Mouse (Mus musculus) hindbrain, postnatal 0 days (tissue): ENCODE data around the gene Gm3409. TPM values are rescaled to one million over a fixed set of nuclear protein-coding genes. Genes with fewer than 3 reads are reported as not detected.
"Not testable (repeated sequence)": the region's sequence is repeated elsewhere in the genome, so short reads cannot be mapped to it uniquely, and the experiment has no call there.

Source experiments
- ATAC-seq: fragments of 200-750 bp; cut with Nextera tagmentation; 2 replicates; pipeline ENCODE4 v1.8.0; 2017; ENCODE audit warnings: mild to moderate bottlenecking, moderate TSS enrichment, moderate library complexity
- DNase-seq: peaks from one replicate; pipeline ENCODE4 v3.0.0-alpha.2; 2015; ENCODE audit warnings: low spot score
- H3K27ac ChIP-seq: fragments of 300-500 bp; sonication (generic); 2 replicates; pipeline ENCODE4 v1.5.1; 2014; ENCODE audit warnings: mild to moderate bottlenecking
- H3K27me3 ChIP-seq: fragments of 300-500 bp; sonication (generic); 2 replicates; pipeline ENCODE4 v1.6.1; 2014; ENCODE audit warnings: low read length, mixed read lengths; ENCODE audit not compliant: insufficient read depth
- H3K36me3 ChIP-seq: fragments of 300-500 bp; sonication (generic); 2 replicates; pipeline ENCODE4 v1.6.1; 2014; ENCODE audit warnings: low read length, mixed read lengths; ENCODE audit not compliant: insufficient read depth
- H3K4me1 ChIP-seq: fragments of 300-500 bp; sonication (generic); 2 replicates; pipeline ENCODE4 v1.6.1; 2014; ENCODE audit warnings: antibody characterized with exemption, low read length, mixed read lengths; ENCODE audit not compliant: insufficient read depth
- H3K4me2 ChIP-seq: fragments of 300-500 bp; sonication (generic); 2 replicates; pipeline ENCODE4 v1.6.1; 2014; ENCODE audit warnings: low read depth, mild to moderate bottlenecking, low read length, moderate library complexity, mixed read lengths
- H3K4me3 ChIP-seq: fragments of 300-500 bp; sonication (generic); 2 replicates; pipeline ENCODE4 v1.5.1; 2014; ENCODE audit warnings: low read length
- H3K9ac ChIP-seq: fragments of 300-500 bp; sonication (generic); replicated peaks from 2 replicates; pipeline ENCODE4 v1.6.1; 2014; ENCODE audit warnings: mild to moderate bottlenecking, low read length, moderate library complexity, mixed read lengths
- H3K9me3 ChIP-seq: fragments of 300-500 bp; sonication (generic); 2 replicates; pipeline ENCODE4 v1.6.1; 2016; ENCODE audit warnings: low read length, mixed read lengths
- CTCF ChIP-seq: IDR thresholded peaks from 2 replicates; pipeline ENCODE4 v1.5.1; 2016; ENCODE audit warnings: antibody characterized with exemption, control low read depth, low read depth
- WGBS: fragments of 180-500 bp; shearing (Covaris S2); extraction: QIAGEN DNeasy Blood & Tissue Kit; methylation state at CpG from one replicate; pipeline ENCODE4 v1.1.7; 2014; 5-methylcytosine and 5-hydroxymethylcytosine counted together
- polyA plus RNA-seq: library from polyadenylated mRNA; unstranded; fragments of >200 nt; fragmentation: Nextera tagmentation; extraction: Ambion mirVana; gene quantifications from 2 replicates; pipeline ENCODE4 v1.2.1, GENCODE M21; 2015
- total RNA-seq: library from RNA; depleted of rRNA; stranded (reverse); fragments of >200 nt; gene quantifications from 2 replicates; pipeline ENCODE4 v1.2.3, GENCODE M21; 2014; rRNA removed

Gene Gm3409
- total RNA-seq: not detected in 2 replicates
- not detected in 2 replicates for polyA plus RNA-seq

- 100% methylated on average over 3 of the region's 3 CpGs for WGBS
- not testable (repeated sequence) for H3K4me3 ChIP-seq
These were observed at the start of gene Gm3409 for GRCm38 (mm10) chr5:146537347-146537746. Gene Gm3409, plus strand, starts transcription at chr5:146537647.

GRCm38 (mm10) chr5:146488959-146489358, 48.5 kb upstream of the Gm3409 start:
- H3K9ac ChIP-seq, H3K4me2 ChIP-seq, H3K36me3 ChIP-seq, H3K4me1 ChIP-seq, H3K27ac ChIP-seq, H3K9me3 ChIP-seq, ATAC-seq, H3K27me3 ChIP-seq, H3K4me3 ChIP-seq: not testable (repeated sequence)
- peak; percentile 28 for DNase-seq
- 15% methylated on average over 3 of the region's 4 CpGs for WGBS
- TF ChIP-seq CTCF: peak; percentile 60

More at GRCm38 (mm10) chr5:146537347-146537746, at the start of gene Gm3409:
- not testable (repeated sequence) for H3K9ac ChIP-seq, H3K27me3 ChIP-seq, DNase-seq, H3K4me2 ChIP-seq, H3K4me1 ChIP-seq, H3K36me3 ChIP-seq, ATAC-seq, H3K9me3 ChIP-seq, H3K27ac ChIP-seq

GRCm38 (mm10) chr5:146491063-146491462, 46.4 kb upstream of the Gm3409 start, which contains the start of gene Gm6370:
Gene Gm6370, plus strand, starts transcription at chr5:146491363.
- not testable (repeated sequence) for H3K9ac ChIP-seq, ATAC-seq, H3K27me3 ChIP-seq, H3K27ac ChIP-seq, H3K4me1 ChIP-seq, H3K4me2 ChIP-seq, H3K9me3 ChIP-seq, H3K4me3 ChIP-seq, H3K36me3 ChIP-seq, DNase-seq
- no CpG with 5 or more reads among the region's 5 CpGs for WGBS

DNA sequence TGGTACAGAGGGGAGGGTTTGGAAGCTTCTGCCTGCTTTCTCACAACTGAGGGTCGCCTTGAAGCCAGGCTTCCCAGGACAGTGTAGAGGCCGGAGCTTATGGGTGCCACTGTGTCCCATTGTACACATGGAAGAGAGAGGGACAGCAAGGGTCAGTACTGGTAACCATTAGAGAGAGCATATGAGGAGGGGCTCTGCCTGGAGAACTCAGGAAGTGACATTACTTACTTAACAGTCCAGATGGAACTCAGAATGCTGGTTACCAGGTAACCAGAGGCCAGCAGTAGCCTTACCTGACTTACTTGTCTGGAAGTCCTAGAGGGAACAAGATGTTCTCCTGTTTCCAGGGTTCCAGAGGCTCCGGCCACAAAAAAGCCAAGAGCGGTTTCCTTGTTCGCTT, 35.3 kb upstream of the Gm3409 start, which contains the start of gene 4930449I24Rik:
TSS of gene 4930449I24Rik (plus strand) at position 301 of the 400 bp plus-strand sequence.
- not testable (repeated sequence) for H3K4me1 ChIP-seq, H3K27me3 ChIP-seq, H3K36me3 ChIP-seq, DNase-seq, H3K27ac ChIP-seq, H3K9ac ChIP-seq, ATAC-seq, H3K9me3 ChIP-seq, H3K4me3 ChIP-seq, H3K4me2 ChIP-seq
- no CpG with 5 or more reads among the region's 5 CpGs for WGBS

GRCm38 (mm10) chr5:146513823-146514222, 23.6 kb upstream of the Gm3409 start, which contains the start of gene Gm3402:
Gene Gm3402, plus strand, starts transcription at chr5:146514123.
- H3K4me1 ChIP-seq, DNase-seq, ATAC-seq, H3K9ac ChIP-seq, H3K27me3 ChIP-seq, H3K4me2 ChIP-seq, H3K9me3 ChIP-seq, H3K27ac ChIP-seq, H3K36me3 ChIP-seq, H3K4me3 ChIP-seq: not testable (repeated sequence)
- no CpG with 5 or more reads among the region's 5 CpGs for WGBS

DNA sequence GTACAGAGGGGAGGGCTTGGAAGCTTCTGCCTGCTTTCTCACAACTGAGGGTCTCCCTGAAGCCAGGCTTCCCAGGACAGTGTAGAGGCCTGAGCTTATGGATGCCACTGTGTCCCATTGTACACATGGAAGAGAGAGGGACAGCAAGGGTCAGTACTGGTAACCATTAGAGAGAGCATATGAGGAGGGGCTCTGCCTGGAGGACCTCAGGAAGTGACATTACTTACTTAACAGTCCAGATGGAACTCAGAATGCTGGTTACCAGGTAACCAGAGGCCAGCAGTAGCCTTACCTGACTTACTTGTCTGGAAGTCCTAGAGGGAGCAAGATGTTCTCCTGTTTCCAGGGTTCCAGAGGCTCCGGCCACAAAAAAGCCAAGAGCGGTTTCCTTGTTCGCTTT, 11.9 kb upstream of the Gm3409 start, which contains the start of gene Gm3404:
TSS of gene Gm3404 (plus strand) at position 301 of the 400 bp plus-strand sequence.
- H3K4me3 ChIP-seq, ATAC-seq, H3K9me3 ChIP-seq, H3K27me3 ChIP-seq, H3K36me3 ChIP-seq, H3K27ac ChIP-seq, H3K4me1 ChIP-seq, H3K4me2 ChIP-seq, H3K9ac ChIP-seq, DNase-seq: not testable (repeated sequence)
- WGBS: 100% methylated on average over 1 of the region's 3 CpGs

GRCm38 (mm10) chr5:146555836-146556235, 18.4 kb downstream of the Gm3409 start, which contains the start of gene Gm3415:
Gene Gm3415, plus strand, starts transcription at chr5:146556136.
- not testable (repeated sequence) for H3K9me3 ChIP-seq, H3K27me3 ChIP-seq
- no CpG with 5 or more reads among the region's 3 CpGs for WGBS

More at GRCm38 (mm10) chr5:146555836-146556235, 18.4 kb downstream of the Gm3409 start, which contains the start of gene Gm3415:
- DNase-seq, H3K36me3 ChIP-seq, H3K27ac ChIP-seq, H3K4me2 ChIP-seq, H3K4me1 ChIP-seq, ATAC-seq, H3K9ac ChIP-seq, H3K4me3 ChIP-seq: not testable (repeated sequence)
